Mouse (Mus musculus): ENCODE measurements around the gene Traf3ip3. TPM values are rescaled to one million over a fixed set of nuclear protein-coding genes. Genes with fewer than 3 reads are reported as not detected.

Traf3ip3 gene
- total RNA-seq, 2 experiments from 2014 or later = 0.95 to 2.1 TPM

DNA sequence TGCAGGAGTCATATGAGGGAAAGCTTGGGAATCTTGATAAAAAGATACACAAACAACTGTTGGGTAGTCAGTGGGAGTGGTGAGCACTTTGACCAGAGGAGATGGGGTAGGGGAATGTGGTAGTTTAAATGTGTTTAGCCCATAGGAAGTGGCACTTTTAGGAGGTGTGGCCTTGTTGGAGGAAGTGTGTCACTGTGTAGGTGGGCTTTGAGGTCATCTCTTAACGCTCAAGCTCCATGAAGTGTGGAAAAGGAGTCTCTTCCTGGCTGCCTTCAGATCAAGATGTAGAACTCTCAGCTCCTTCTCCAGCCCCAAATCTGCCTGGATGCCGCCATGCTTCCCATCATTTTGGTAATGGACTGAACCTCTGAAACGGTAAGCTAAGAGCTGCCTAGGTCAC is 6.0 kb upstream of the Traf3ip3 start, which contains the start of gene Lamb3:
Gene Lamb3, plus strand, starts transcription at position 197 of the 400 bp plus-strand sequence.
- no peak for DNase-seq

DNA sequence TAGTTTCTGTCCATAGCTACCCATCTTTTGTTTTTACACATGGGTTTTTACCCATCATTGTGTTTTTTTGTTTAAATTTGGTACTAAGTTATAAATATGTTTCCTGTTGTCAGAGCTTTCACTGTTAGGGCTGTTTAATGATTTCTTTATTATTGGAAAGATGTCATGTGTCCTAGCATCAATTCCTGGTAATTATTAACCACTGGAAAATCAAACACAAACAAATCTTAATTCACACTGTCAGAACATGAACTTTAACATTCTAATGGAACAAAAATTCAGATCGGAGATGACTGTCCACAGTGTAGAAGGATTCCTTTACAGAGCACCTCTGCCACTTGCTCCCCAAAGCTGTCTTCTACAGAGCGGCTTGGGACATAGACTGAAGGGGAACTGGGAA is 3.9 kb upstream of the Traf3ip3 start:
- DNase-seq = no peak

DNA sequence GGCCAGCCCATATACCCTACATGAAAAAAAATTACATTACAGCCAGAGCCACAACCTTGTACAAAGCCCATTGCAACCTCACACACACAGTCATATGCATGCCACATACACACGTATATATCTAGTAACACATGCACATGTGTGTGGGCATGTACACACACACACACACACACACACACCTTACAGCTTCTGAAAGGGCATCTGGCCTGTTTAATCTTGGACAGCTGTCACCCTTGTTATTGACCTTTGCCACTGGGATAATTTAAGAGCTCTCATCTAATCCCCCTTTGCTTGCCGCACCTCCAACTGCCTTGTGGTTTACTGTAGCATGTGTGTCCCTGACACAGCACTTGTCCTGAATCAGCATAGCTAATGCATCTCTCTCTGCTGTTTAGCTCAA is 2.3 kb upstream of the Traf3ip3 start:
- no peak for DNase-seq

DNA sequence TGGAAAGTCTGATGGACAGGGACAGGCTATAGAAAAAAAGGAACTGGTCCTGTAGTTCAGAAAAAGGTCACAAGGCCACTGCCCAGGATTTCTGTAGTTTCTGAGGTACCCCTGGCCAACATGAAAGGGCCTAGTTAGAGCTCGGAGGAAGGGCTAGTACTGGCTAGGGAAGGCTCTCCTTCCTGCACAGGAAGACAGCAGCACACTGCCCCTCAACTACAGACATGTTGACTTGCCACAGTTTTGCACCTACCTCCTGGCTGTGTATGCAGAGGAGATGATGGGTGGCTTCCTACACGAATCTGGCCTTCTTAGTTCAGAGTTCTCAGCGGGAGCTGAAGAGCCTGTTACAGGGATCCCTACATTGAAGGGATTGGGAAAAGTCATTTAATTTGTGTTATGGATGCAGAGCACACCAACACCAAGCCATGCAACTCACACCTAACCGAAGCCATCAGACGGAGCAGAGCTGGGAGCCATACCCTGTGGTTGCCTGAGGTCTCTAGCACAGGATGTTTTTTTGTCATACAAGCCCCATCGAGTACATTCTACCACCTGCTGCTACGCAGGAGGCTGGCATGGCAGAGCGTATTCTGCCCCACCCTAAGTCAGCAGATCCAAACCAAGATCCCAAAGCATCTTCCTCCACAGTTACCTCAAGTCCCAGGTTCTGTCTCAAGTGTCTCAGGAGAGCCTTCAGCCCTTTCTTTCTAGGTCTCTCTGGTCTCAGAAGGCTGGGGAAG is 692 bp downstream of the Traf3ip3 start:
- DNase-seq = no peak

DNA sequence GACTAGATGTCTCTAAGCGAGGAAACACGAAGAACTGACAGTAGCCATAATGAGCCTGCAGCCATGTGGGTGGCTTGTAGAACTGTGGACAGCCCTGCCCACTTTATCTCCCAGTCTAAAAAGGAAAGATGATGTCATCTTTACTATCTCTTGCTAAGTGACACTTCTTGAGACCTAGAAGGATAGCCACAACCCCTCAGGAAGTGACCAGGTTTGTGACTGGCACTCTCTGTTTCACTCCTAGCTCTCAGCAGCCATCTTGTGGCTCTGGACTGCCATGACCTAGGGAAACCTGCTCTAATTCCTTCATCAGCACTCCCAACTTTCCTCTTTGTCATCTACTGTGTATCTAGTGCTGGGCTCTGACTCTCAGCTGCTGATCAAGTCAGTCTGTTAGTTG is 3.2 kb downstream of the Traf3ip3 start:
- no peak for DNase-seq

DNA sequence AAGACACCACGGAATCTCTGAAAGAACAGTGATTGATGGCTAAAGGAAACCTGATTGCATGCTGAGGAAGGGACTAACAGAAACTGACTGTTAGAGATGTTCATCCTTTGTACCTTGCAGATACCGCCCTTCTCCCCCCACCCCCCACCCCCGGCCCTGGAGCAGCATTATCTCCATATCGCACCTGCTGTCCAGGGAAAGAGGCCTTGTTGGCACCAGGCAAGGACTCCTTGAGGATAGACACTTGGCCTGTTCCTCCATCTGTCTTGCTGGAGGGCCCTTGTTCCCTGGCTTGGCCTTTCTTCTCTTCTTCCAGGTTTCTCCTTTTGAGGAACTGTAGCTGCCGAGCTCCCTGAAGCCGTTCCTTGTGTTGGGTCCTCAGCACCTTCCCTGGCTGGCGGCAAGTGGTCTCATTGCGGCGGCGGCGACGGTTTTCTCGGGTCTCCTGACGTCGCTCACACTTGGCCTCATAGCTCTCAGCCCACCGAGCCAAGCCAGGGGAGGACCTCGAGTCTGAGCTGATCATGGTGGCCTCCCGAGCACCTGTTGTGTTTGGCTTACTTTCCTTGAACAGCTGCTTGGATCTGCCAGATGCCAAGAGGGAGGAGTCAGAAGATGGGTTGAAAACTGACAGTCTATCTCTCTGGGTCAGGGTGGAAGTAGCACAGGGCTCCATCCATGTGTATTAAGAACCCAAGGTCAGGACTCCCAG is 3.9 kb downstream of the Traf3ip3 start:
- no peak for DNase-seq

DNA sequence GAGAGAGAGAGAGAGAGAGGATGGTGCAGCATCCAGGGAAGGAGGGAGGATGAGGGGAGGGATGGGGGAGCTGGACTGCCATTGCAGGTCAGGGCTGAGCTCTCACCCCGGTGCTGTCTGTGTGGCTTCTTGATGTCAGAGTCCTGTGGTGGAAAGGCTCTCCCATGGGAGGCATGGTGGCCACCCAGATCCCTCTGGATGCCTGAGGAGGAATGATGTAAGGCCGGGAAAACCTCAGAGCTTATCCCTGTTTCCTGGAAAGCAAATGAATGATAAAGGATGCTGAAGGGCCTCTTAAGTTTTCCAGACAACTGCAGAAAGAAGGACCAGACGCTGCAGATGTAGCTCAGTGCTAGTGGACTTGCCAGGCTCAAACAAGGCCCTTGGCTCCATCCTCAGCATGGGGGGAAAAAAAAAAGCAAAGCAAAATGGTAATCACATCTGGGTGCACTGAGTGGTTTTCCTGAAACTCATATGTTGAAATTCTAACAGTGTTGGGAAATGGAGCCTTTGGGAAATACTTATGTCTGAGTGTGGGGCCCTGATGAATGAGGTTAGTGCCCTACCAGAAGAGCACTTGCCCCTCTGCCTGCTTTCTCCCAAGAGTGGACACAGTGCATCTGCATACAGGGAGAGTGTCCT is 6.2 kb downstream of the Traf3ip3 start:
- DNase-seq = no peak

DNA sequence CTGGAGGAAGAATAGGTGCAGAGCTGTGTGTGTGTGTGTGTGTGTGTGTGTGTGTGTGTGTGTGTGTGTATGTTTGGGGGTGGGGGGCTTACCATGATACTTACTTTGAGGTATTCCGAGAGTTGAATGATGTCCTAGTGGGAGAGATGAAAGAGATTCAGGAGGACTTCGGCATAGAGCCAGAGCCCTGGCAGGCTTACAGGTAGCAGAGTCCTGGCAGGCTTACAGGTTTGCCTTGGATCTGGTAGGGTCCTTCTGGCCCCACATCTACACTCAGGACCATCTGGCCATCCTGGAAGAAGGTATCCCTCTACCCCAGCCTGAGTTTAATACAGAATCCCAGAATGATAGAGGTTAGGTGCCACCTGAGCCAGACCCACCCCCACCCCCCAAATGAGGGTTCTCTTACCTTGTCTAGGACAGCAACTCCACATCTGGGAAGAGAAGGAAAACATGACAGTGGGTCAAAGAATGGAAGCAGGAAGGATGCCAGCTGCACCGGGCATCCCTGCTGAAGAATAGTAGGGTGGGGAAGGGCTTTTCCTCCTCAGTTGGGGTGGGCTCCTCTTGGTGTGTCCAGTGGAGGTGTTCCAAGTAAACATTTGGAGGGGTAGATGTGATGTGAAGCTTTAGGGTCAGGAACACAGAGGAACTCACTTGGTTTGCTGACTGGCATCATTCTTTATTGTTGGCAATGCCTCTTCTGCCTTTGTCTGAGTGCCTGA is 6.9 kb downstream of the Traf3ip3 start:
- DNase-seq = no peak

DNA sequence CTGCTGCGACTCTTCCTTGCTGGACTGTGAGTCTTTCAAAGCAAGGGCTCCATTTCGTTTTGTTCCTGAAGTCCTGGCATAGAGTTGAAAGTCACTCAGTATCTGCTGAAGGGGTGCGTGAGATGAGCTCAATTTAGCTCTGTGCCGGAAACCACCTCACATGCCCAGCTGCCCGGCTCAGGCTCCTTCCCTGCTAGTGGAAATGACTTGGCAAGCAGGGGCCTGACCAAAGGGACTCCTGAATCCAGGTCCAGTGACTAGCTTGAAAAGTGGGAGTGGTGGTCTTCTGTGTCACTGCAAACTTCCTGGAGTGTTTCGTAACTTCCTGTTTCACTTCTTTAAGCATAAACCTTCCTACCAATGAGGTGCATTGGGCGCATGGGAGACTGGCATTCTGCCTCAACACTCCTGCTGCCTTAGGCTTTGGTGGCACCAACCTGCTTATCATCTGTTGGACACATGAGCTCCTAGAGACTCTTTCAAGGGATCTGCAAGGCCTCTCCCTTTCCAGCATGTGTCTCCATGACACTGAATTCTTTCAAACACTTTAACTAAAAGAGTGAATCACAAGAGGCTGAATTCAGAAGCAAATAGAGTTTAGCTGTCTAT is 9.7 kb downstream of the Traf3ip3 start:
- DNase-seq = no peak

DNA sequence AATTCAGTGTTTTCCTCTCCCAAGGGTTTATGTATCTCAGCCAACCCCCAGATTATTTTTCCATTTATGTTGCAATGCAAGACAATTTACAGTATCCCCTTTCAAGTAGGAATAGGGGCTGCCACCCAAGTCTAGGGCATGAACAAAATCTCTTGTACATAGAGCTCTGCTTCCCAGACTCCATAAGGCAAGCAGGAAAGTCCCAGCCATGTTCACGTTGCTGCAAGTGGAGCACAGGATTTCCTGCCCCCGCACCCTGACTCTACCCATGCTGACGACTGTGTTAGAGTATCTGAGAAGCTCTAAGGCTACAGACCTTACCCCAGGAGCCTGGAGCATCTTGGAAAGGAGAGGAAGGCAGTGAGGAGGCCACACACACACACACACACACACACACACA is 11.7 kb downstream of the Traf3ip3 start:
- DNase-seq = no peak

DNA sequence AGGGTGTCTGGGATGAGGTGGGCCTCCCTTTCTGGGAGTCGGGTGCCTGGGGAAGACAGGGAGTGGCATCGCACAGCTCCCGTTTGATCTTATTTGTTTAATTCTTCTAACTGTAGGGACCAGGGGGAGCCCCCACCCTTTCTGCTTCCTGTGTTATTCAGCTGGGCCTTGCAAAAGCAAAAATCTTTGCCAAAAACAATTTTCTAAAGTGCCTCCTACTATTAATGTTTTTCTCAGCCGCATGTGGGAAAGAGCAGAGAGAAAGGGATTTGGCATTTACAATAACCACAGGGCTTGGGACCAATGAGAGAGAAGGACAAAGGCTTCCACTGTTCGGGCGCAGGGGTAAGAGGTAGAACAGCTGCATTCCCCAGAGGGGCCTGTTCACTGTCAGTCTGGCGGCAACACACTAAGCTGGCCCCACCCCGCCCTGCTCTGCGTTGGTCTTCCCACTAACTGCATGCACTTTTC is 12.3 kb downstream of the Traf3ip3 start:
- peak in 1 of 2 experiments; percentile 27 for DNase-seq

DNA sequence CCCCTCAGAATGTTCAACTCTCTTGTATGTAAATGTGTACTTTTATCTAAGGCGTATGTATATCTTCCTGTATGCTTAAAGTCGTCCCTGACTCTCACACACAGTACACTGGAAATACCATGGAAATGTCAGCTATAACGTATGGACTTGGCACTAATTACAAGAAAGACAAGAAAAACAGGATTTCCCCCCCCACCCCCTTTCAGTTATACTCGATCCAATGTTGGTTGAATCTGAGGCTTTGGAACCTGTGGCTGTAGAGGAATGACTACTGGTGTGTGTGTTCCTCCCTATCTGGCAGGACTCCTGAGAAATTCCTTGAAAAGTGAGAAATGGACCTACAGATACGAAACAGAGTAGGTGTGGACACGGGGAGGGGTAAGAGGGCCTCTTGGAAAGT is 13.2 kb downstream of the Traf3ip3 start:
- no peak for DNase-seq

DNA sequence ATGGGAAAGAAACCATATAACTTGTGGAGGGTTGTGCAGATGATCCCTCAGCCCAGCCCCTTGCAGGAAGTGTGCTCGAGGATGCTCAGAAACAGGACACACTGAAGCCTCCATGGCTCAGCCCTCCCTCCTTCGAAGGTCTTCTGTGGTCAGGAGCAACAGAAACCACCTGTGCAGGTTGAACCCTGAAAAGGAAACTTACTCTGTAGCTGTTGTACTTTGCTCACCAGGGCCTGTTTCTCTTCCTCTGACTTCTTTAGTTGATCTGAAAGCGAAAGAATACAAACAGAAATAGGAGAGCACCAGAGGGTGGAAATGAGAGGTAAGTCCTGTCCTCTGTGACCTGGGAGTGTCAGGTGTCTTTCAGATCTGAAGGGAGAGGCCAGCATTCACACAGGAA is 20.4 kb downstream of the Traf3ip3 start:
- no peak for DNase-seq

DNA sequence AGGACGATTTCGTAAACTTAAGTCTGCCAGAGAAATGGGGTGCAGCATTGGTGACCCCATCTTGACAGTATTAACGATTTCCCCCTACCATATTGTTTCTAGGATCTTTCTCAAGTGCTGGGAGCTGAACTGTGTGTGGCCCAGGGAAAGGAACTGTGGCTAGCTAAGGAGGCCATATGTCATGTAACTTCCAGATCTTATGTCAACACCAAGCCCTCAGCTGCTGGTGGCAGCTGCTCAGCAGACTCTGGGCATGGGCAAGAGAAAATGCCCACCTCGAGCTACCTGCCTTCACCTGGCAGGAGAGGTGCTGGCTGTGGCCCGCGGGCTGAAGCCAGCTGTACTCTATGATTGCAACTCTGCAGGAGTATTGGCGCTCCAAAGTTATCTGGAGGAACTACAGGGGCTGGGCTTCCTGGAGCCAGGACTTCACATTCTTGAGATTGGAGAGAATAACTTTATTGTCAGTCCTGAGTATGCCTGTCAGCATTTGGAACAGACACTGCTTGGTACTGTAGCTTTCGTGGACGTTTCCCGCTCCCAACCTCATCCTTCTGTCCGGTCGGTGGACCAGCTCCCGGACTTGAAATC is 27.3 kb downstream of the Traf3ip3 start:
- DNase-seq = no peak

DNA sequence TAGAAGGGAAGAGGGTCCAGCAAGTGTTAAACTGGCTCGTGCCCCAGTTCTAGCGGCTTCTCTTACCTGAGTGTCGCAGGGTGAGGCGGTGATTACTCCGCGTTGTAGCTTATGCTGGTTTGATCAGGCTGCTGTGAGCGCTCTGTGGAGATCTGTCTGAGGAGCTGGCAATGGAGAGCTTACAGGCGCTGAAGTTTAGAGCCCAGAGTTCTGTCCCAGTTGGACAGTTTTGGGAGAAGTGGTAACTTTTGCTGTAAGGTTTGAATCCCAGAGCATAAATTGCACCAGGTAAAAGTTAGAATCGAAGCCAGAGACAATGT is 27.7 kb downstream of the Traf3ip3 start:
- no peak for DNase-seq

DNA sequence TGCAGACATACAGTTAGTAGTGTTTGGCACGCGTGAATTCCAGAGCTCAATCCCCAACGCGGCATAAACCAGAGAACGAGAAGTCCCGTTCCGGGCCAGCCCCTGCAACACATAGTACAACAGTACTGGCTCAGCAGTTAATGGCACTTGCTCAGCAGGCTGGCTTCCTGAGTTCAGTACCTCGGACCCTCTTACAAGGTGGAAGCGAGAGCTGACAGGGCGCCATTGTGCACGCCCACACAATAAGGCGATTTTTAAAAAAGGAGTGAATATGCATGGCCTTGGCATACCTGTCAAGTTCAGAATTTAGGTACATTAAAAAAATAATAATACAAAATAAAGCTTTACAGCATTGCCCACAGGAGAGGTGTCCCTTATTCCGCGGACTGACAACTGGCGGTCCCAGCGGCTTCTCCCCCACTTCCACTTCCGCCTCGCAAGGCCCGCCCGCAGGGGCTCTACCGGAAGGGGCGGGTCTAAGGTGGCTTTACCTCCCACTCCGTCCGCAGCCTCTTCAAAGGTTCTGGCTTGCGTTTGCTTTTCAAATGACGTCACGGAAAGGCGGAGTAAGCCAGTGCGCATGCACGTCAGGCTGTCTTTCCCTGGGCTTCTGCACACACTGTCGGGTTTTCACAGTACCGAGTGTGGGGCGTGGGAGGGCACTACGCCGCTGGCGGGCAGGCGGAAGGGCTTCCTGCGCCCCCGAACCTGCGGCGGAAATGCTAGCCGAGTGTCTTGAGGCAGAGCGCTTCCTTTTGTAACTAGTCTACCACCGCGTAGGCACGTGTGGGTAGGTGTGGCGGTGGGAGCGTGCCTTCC is 28.3 kb downstream of the Traf3ip3 start:
- peak; percentile 97 for DNase-seq

DNA sequence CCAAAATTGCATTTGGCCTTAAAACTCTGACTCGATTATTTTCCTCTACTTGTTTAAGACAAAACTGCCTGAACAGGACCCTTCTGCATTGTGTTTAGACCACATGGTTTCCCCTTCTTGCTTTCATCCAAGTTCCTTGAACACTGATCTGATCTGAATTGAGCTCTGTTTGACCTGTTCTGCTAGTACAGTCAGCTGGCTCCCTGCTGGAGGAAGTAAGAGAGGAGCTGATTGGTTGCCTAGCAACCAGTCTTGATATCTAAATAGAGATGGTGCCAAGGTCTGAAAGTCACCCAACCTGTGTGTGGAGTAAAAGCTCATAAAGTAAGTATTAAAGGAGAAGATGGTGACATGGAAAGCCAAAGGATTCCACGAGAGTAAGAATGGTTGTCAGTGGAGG is 31.6 kb downstream of the Traf3ip3 start:
- no peak for DNase-seq

DNA sequence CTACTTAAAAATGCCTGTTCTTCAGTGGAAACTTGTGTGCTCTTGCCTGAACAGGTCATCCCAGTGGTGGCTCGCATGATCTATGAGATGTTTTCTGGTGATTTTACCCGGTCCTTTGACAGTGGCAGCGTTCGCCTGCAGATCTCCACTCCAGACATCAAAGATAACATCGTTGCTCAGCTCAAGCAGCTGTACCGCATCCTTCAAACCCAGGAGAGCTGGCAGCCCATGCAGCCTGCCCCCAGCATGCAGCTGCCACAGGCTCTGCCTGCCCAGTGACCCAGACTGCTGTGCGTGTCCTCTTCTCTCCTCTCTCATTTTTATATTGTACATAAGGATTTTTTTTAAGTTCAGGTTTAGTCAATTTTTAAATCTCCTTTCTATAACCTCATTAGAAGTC is 32.3 kb downstream of the Traf3ip3 start:
- DNase-seq = no peak

DNA sequence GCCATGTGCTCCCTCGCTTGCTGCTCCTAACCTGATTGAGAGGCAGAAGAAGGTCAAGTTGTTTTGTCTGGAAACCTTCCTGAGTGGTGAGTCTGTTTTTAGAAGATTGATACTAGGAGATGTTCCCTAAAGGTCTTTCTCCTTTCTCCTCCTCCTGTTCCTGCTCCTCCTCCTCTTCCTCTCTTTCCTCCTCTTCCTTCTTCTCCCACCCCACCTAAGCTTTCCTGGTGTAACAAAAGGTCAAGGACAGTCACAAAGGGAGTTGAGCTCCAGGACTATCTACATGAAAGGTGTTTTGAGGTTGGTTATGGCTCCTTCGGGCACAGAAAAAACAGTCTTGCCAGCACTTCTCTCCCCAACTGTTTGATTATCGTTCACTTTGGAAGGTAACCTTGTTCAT is 33.8 kb downstream of the Traf3ip3 start, which contains the start of gene A130010J15Rik:
Gene A130010J15Rik, plus strand, starts transcription at position 301 of the 400 bp plus-strand sequence.
- DNase-seq = no peak

DNA sequence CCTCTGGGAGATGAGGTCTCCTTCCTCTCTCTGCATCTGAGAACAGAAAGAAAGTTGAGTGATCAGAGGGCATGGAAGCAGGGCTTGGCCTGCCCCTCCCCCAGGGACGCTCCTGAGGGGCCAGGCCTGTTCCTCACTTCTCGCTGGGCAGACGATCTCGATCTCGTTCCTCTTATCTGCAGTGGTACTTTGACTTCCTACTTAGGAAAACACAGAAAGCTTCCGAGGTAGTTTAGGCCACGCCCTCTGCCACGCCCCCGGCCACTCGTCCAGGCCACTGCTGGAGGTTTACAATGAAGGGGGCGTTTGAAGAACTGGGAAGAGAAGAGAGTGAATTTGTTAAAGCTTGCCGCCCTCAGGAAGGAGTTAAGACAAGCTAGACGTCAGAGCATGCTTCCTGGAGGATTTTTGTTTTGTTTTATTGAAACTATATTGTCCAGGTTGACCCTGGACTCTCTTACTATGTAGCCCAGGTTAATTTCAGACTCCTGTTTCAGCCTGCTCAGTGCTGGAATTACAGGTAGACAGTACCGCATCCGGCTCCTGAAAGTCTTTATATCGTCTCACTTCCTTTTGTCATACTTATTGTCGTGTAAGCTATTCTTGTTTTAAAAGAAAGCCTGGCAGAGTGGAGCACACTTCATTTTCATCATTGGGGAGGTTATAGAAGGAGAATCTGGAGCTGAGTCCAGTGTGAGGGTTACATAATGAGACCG is 41.0 kb downstream of the Traf3ip3 start:
- peak; percentile 49 to 78 for DNase-seq
